Mouse (Mus musculus): Measurements from ENCODE around the gene Topors. TPM values are rescaled to one million over a fixed set of nuclear protein-coding genes. Genes with fewer than 3 reads are reported as not detected.
"Not testable (repeated sequence)": the region's sequence is repeated elsewhere in the genome, so short reads cannot be mapped to it uniquely, and the experiment has no call there.

Gene Topors
- total RNA-seq, 1 experiment = 69.3 TPM

DNA sequence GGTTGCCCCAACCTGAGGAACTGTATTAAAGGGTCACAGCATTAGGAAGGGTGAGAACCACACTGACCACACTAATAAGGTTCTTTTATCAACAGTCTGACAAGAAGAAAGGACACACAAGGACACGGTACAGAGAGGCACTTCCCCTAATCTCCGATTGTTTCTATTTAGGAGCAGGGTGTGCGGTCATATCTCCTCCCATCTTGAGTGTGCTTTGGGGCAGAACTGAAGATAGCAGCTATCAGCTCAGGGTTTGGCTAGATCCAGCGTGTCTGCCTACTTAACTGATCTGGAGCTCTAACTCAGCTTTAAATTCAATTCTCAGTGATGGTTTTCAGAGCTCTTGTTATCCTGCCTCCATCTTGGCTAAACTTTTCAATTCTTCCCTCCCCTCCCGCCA is 29.5 kb upstream of the Topors start:
- in situ Hi-C loops (cut with MboI; ENCODE audit: low sequenced_read_pairs in 2 of 2, unreplicated experiment in 2 of 2) = loop anchor here (10.0 to 25.0 kb wide), 2 partner anchors 376 to 388 kb away; no protein-coding TSS in a partner anchor
- no peak for DNase-seq (ENCODE audit: low read depth, low spot score)
- Histone ChIP-seq H3K27ac (ENCODE audit: insufficient read depth, low read depth, low read length, poor library complexity, severe bottlenecking) (no peak overlapping the region), H3K9me3 (ENCODE audit: control insufficient read depth, insufficient read depth, low read depth, low read length) (peaks cover 2% of the 10 kb centered on the region; the same call in 1 of the 2 replicates), H3K36me3 (ENCODE audit: control insufficient read depth, insufficient read depth, low read length, poor library complexity, severe bottlenecking) (no peaks in the 10 kb centered on the region), H3K4me3 (ENCODE audit: insufficient read depth in 1 of 2, low read depth in 1 of 2, low read length in 2 of 2, poor library complexity in 1 of 2, severe bottlenecking in 1 of 2) (no peak overlapping the region), H3K4me1 (ENCODE audit: control insufficient read depth in 2 of 2, insufficient read depth in 2 of 2, low read length in 2 of 2, poor library complexity in 1 of 2) (no peaks in the 10 kb centered on the region), H3K9ac (ENCODE audit: insufficient read depth, low read depth, low read length, poor library complexity, severe bottlenecking) (no peak overlapping the region)
- TF ChIP-seq MAFK (IDR thresholded peaks at IDR 0.05; ENCODE audit: insufficient read depth, low read depth, low read length) = no peak
- no peak for TF ChIP-seq HCFC1 (IDR thresholded peaks at IDR 0.05; ENCODE audit: borderline replicate concordance, insufficient read depth, low read length)
- TF ChIP-seq ZNF384 (IDR thresholded peaks at IDR 0.05; ENCODE audit: low read depth, low read length) = no peak

DNA sequence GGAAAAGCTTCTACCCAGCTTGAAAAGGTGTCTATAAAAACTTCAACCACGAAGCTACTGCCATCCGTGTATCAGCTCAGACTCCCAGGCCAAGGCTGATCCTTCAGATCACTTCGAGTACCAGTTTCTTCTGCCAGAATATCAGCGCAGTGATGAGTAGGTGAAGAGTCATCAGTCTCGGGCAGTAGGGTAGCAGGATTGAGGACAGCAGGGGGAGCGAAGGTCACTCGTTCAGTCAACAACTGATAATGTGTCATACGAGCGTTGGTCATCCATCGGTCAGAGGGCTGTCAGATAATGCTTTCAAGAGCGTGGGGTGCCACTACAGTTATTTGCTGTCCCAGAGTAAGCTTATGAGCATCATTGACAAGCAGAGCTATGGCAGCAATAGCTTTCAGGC is 21.9 kb upstream of the Topors start:
- not testable (repeated sequence) for DNase-seq (ENCODE audit: low read depth, low spot score); H3K27ac ChIP-seq (ENCODE audit: insufficient read depth, low read depth, low read length, poor library complexity, severe bottlenecking); H3K36me3 ChIP-seq (ENCODE audit: control insufficient read depth, insufficient read depth, low read length, poor library complexity, severe bottlenecking); H3K9ac ChIP-seq (ENCODE audit: insufficient read depth, low read depth, low read length, poor library complexity, severe bottlenecking); H3K9me3 ChIP-seq (ENCODE audit: control insufficient read depth, insufficient read depth, low read depth, low read length); H3K4me3 ChIP-seq (ENCODE audit: insufficient read depth in 1 of 2, low read depth in 1 of 2, low read length in 2 of 2, poor library complexity in 1 of 2, severe bottlenecking in 1 of 2); H3K4me1 ChIP-seq (ENCODE audit: control insufficient read depth in 2 of 2, insufficient read depth in 2 of 2, low read length in 2 of 2, poor library complexity in 1 of 2)
- in situ Hi-C loops (cut with MboI; ENCODE audit: low sequenced_read_pairs in 2 of 2, unreplicated experiment in 2 of 2) = loop anchor here (10.0 to 25.0 kb wide), 2 partner anchors 383 to 396 kb away; no protein-coding TSS in a partner anchor

GRCm38 (mm10) chr4:40289046-40289445 is 19.4 kb upstream of the Topors start:
- Histone ChIP-seq H3K36me3 (ENCODE audit: control insufficient read depth, insufficient read depth, low read length, poor library complexity, severe bottlenecking) (no peaks in the 10 kb centered on the region), H3K9ac (ENCODE audit: insufficient read depth, low read depth, low read length, poor library complexity, severe bottlenecking) (no peak overlapping the region), H3K4me3 (ENCODE audit: insufficient read depth in 1 of 2, low read depth in 1 of 2, low read length in 2 of 2, poor library complexity in 1 of 2, severe bottlenecking in 1 of 2) (no peak overlapping the region), H3K4me1 (ENCODE audit: control insufficient read depth in 2 of 2, insufficient read depth in 2 of 2, low read length in 2 of 2, poor library complexity in 1 of 2) (no peaks in the 10 kb centered on the region), H3K27ac (ENCODE audit: insufficient read depth, low read depth, low read length, poor library complexity, severe bottlenecking) (no peak overlapping the region), H3K9me3 (ENCODE audit: control insufficient read depth, insufficient read depth, low read depth, low read length) (no peaks in the 10 kb centered on the region)
- in situ Hi-C loops (cut with MboI; ENCODE audit: low sequenced_read_pairs in 2 of 2, unreplicated experiment in 2 of 2) = loop anchor here in 1 of 2 experiments (25.0 kb wide), 1 partner anchor 398 kb away; no protein-coding TSS in a partner anchor
- no peak for TF ChIP-seq ZC3H11A (IDR thresholded peaks at IDR 0.05; ENCODE audit: borderline replicate concordance, low read depth, low read length)
- TF ChIP-seq HCFC1 (IDR thresholded peaks at IDR 0.05; ENCODE audit: borderline replicate concordance, insufficient read depth, low read length) = no peak
- TF ChIP-seq MAFK (IDR thresholded peaks at IDR 0.05; ENCODE audit: insufficient read depth, low read depth, low read length) = no peak
- no peak for TF ChIP-seq CHD2 (IDR thresholded peaks at IDR 0.05; ENCODE audit: low read depth, low read length)
- DNase-seq (ENCODE audit: low read depth, low spot score) = no peak

DNA sequence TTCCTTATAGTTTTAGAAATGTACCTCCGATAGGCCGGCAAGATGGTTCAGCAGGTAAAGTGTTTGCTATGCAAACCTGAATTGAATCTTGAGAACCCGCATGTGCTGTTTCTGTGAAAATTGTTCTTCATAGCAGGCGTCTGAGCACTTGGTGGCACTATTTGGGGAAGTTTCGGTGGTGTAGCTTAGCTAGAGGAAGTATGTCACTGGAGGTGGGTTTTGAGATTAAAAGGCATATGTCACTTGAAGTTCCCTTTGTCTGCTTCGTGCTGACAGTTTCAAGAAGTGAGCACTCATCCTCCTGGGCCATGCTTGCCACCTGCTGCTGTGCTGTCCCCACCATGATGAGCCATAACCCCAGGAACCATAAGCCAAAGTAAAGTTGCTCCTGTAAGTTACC is 17.8 kb upstream of the Topors start:
- Histone ChIP-seq H3K9me3 (ENCODE audit: control insufficient read depth, insufficient read depth, low read depth, low read length) (no peaks in the 10 kb centered on the region), H3K27ac (ENCODE audit: insufficient read depth, low read depth, low read length, poor library complexity, severe bottlenecking) (no peak overlapping the region), H3K4me1 (ENCODE audit: control insufficient read depth in 2 of 2, insufficient read depth in 2 of 2, low read length in 2 of 2, poor library complexity in 1 of 2) (no peaks in the 10 kb centered on the region), H3K9ac (ENCODE audit: insufficient read depth, low read depth, low read length, poor library complexity, severe bottlenecking) (no peak overlapping the region), H3K4me3 (ENCODE audit: insufficient read depth in 1 of 2, low read depth in 1 of 2, low read length in 2 of 2, poor library complexity in 1 of 2, severe bottlenecking in 1 of 2) (no peak overlapping the region), H3K36me3 (ENCODE audit: control insufficient read depth, insufficient read depth, low read length, poor library complexity, severe bottlenecking) (no peaks in the 10 kb centered on the region)
- TF ChIP-seq HCFC1 (IDR thresholded peaks at IDR 0.05; ENCODE audit: borderline replicate concordance, insufficient read depth, low read length) = no peak
- no peak for TF ChIP-seq ZNF384 (IDR thresholded peaks at IDR 0.05; ENCODE audit: low read depth, low read length)
- TF ChIP-seq CHD2 (IDR thresholded peaks at IDR 0.05; ENCODE audit: low read depth, low read length) = no peak
- no peak for TF ChIP-seq ZC3H11A (IDR thresholded peaks at IDR 0.05; ENCODE audit: borderline replicate concordance, low read depth, low read length)
- TF ChIP-seq MAFK (IDR thresholded peaks at IDR 0.05; ENCODE audit: insufficient read depth, low read depth, low read length) = no peak
- no peak for DNase-seq (ENCODE audit: low read depth, low spot score)
- in situ Hi-C loops (cut with MboI; ENCODE audit: low sequenced_read_pairs in 2 of 2, unreplicated experiment in 2 of 2) = loop anchor here in 1 of 2 experiments (25.0 kb wide), 1 partner anchor 400 kb away; no protein-coding TSS in a partner anchor

DNA sequence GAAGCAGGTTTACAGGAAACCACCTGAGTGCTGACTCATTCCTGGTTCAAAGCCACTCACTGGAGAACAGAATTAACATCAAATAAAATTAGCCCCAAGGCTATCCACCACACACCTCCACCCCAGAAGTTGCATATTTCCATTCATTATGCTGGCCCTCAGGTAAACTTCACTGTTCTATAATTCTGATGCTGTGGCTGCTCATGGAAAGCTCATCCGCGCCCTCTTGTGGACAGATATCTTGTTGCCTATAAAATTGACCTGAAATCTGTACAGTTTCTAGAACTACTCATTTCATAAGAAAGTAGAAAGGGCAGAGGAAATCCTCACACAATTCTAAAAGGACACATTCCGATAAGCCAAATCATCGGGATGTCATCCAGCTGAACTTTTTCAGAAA is 15.9 kb upstream of the Topors start:
- H3K9ac ChIP-seq (ENCODE audit: insufficient read depth, low read depth, low read length, poor library complexity, severe bottlenecking) = no peak overlapping the region
- 0 out of 2 replicates have a peak, but pooled peaks have one; percentile 5 for TF ChIP-seq MAFK (IDR thresholded peaks at IDR 0.05; ENCODE audit: insufficient read depth, low read depth, low read length)
- no peak for TF ChIP-seq HCFC1 (IDR thresholded peaks at IDR 0.05; ENCODE audit: borderline replicate concordance, insufficient read depth, low read length)
- TF ChIP-seq ZC3H11A (IDR thresholded peaks at IDR 0.05; ENCODE audit: borderline replicate concordance, low read depth, low read length) = peak; percentile 74
- no peak overlapping the region; the same call in 1 of the 2 replicates for H3K27ac ChIP-seq (ENCODE audit: insufficient read depth, low read depth, low read length, poor library complexity, severe bottlenecking)
- H3K4me3 ChIP-seq (ENCODE audit: insufficient read depth in 1 of 2, low read depth in 1 of 2, low read length in 2 of 2, poor library complexity in 1 of 2, severe bottlenecking in 1 of 2) = no peak overlapping the region
- H3K9me3 ChIP-seq (ENCODE audit: control insufficient read depth, insufficient read depth, low read depth, low read length) = no peaks in the 10 kb centered on the region
- no peaks in the 10 kb centered on the region for H3K36me3 ChIP-seq (ENCODE audit: control insufficient read depth, insufficient read depth, low read length, poor library complexity, severe bottlenecking)
- in situ Hi-C loops (cut with MboI; ENCODE audit: low sequenced_read_pairs in 2 of 2, unreplicated experiment in 2 of 2) = loop anchor here in 1 of 2 experiments (25.0 kb wide), 1 partner anchor 402 kb away; no protein-coding TSS in a partner anchor
- H3K4me1 ChIP-seq (ENCODE audit: control insufficient read depth in 2 of 2, insufficient read depth in 2 of 2, low read length in 2 of 2, poor library complexity in 1 of 2) = no peaks in the 10 kb centered on the region
- peak; percentile 65 for DNase-seq (ENCODE audit: low read depth, low spot score)

Data from ES-E14 (cell line).